Mouse (Mus musculus) midbrain, postnatal 0 days (tissue): Measurements from ENCODE around the gene Zfp354b. TPM values are rescaled to one million over a fixed set of nuclear protein-coding genes. Genes with fewer than 3 reads are reported as not detected.

ENCODE experiments used
- ATAC-seq: fragments of 200-750 bp; cut with Nextera tagmentation; 2 replicates; pipeline ENCODE4 v1.8.0; 2017; ENCODE audit warnings: moderate number of reproducible peaks, mild to moderate bottlenecking, moderate TSS enrichment, moderate library complexity; ENCODE audit not compliant: low FRiP score
- DNase-seq: peaks from one replicate; pipeline ENCODE4 v3.0.0-alpha.2; 2015; ENCODE audit warnings: low spot score
- H3K27ac ChIP-seq: fragments of 300-500 bp; sonication (generic); 2 replicates; pipeline ENCODE4 v1.5.1; 2014; ENCODE audit warnings: low read depth, mild to moderate bottlenecking, low read length, mixed read lengths
- H3K27me3 ChIP-seq: fragments of 300-500 bp; sonication (generic); 2 replicates; pipeline ENCODE4 v1.6.1; 2014; ENCODE audit warnings: low read length, control low read depth, mixed read lengths; ENCODE audit not compliant: insufficient read depth
- H3K36me3 ChIP-seq: fragments of 300-500 bp; sonication (generic); 2 replicates; pipeline ENCODE4 v1.6.1; 2014; ENCODE audit warnings: low read length, control low read depth, mixed read lengths; ENCODE audit not compliant: insufficient read depth
- H3K4me1 ChIP-seq: fragments of 300-500 bp; sonication (generic); 2 replicates; pipeline ENCODE4 v1.6.1; 2014; ENCODE audit warnings: mild to moderate bottlenecking, control low read depth, antibody characterized with exemption, low read length, mixed read lengths; ENCODE audit not compliant: insufficient read depth
- H3K4me2 ChIP-seq: fragments of 300-500 bp; sonication (generic); 2 replicates; pipeline ENCODE4 v1.6.1; 2014; ENCODE audit warnings: low read depth, mild to moderate bottlenecking, low read length, mixed read lengths; ENCODE audit not compliant: poor library complexity, severe bottlenecking
- H3K4me3 ChIP-seq: fragments of 300-500 bp; sonication (generic); 2 replicates; pipeline ENCODE4 v1.5.1; 2014; ENCODE audit warnings: low read depth, mild to moderate bottlenecking, low read length, moderate library complexity
- H3K9ac ChIP-seq: fragments of 300-500 bp; sonication (generic); replicated peaks from 2 replicates; pipeline ENCODE4 v1.6.1; 2014; ENCODE audit warnings: mild to moderate bottlenecking, low read length, moderate library complexity, mixed read lengths; ENCODE audit not compliant: poor library complexity, severe bottlenecking
- H3K9me3 ChIP-seq: fragments of 300-500 bp; sonication (generic); 2 replicates; pipeline ENCODE4 v1.6.1; 2016; ENCODE audit warnings: low read length, control low read depth
- CTCF ChIP-seq: IDR thresholded peaks from 2 replicates; pipeline ENCODE4 v1.5.1; 2016; ENCODE audit warnings: antibody characterized with exemption, mild to moderate bottlenecking
- WGBS: fragments of 180-500 bp; shearing (Covaris S2); extraction: QIAGEN DNeasy Blood & Tissue Kit; methylation state at CpG from one replicate; pipeline ENCODE4 v1.1.7; 2014; 5-methylcytosine and 5-hydroxymethylcytosine counted together
- polyA plus RNA-seq: library from polyadenylated mRNA; unstranded; fragments of >200 nt; fragmentation: Nextera tagmentation; extraction: Ambion mirVana; gene quantifications from 2 replicates; pipeline ENCODE4 v1.2.1, GENCODE M21; 2015
- total RNA-seq: library from RNA; depleted of rRNA; stranded (reverse); fragments of >200 nt; gene quantifications from 2 replicates; pipeline ENCODE4 v1.2.3, GENCODE M21; 2014

Zfp354b gene
- total and polyA plus RNA-seq, 2 experiments from 2014 or later = 2.7 to 2.8 TPM

DNA sequence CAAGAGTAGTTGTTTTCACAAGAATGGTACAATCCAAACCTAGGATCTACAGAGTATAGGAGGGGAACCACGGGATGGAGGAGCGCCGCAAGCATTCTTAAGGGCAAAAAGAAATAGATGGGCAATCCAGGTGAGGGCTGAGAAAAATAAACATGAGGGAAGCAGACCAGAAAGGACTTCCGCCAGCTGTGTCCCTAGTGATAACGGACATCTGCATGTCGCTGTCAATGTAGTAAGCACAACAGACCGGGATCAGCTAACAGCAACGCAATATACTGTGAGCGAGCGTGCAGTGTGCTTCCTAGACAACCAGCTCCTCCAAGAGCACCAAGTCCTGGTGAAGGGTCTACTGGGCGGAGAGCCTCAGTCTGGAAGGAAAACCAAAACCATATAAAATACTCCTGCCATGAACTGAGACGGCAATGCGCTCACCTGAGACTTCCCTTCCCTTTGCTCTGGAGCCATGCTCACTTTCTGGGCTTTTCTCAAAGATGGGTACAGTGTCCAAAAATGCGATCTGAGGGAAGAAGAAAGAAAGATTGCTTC lies 891 bp downstream of the Zfp354b start:
- Histone ChIP-seq H3K27ac (peak overlapping the region; percentile 84), H3K9me3 (no peaks in the 10 kb centered on the region), H3K27me3 (no peaks in the 10 kb centered on the region), H3K9ac (peak overlapping the region; percentile 66), H3K36me3 (no peaks in the 10 kb centered on the region; the same call in none of the 2 replicates), H3K4me1 (peaks cover 3% of the 10 kb centered on the region; the same call in 1 of the 2 replicates), H3K4me2 (peak overlapping the region; percentile 78), H3K4me3 (peak overlapping the region; percentile 53)
- TF ChIP-seq CTCF = no peak
- no peak for ATAC-seq
- 20% methylated on average over 14 of the region's 14 CpGs for WGBS
- DNase-seq = peak; percentile 23

DNA sequence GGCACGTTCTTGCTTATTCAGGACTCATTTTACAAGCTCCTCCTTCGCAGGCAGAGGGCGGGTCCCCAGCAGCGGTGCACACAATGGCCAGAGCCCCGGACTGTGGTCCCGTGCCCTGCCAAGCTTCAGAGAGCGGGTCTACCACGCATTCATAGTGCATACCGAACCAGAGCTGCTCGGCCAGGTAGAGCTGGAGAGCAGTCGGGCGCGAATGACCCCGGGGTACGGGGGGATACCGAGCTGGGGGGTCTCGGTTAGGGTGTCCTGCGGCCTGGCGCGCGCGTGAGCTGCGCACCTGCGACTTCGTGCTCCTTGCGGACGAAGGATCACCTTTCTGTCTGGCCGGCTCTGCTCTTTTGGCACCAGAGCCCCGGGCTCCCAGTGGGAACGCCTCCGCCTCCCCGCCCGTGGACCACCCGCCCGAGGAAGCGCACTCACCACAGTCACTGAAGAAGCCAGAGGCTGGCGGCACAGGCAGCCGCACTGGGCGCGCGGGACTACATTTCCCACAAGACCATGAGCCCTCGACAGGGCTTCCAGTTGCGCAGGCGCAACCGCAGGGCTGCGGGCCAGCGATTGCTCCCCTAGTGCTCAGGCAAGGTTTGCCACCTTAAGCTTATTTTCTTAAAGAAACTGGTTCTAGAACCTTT lies 15.6 kb downstream of the Zfp354b start, which contains the start of gene Zfp2:
Gene Zfp2 (minus strand): TSS at position 495 of the 650 bp plus-strand sequence.
- WGBS = under 1% methylated on average over 47 of the region's 47 CpGs
- H3K4me3 ChIP-seq = peak within 1 kb of the TSS; percentile 83

DNA sequence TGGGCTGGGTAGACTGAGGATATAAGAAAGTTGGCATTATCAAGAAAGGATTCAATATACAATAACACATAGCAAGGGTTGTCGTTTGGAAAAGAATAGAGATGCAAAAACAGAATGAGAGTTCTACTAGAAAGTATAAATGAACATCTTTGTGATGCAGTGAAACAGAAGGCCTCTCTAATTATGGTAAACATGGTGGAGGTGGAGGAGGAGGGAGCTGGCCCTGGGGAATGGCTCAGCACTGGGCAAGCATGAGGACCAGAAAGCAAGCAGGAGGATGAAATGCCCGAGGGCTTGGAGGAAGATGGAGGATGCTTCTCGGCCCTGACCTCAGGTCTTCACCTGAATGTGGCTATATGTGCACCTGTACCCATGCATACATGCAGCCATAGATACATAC lies 17.0 kb downstream of the Zfp354b start:
- Histone ChIP-seq H3K9ac (no peak overlapping the region), H3K27me3 (no peaks in the 10 kb centered on the region), H3K9me3 (no peaks in the 10 kb centered on the region), H3K27ac (no peak overlapping the region), H3K36me3 (peaks cover 27% of the 10 kb centered on the region), H3K4me3 (no peak overlapping the region), H3K4me2 (no peak overlapping the region), H3K4me1 (0 out of 2 replicates have a peak, but pooled peaks cover 6% of the 10 kb centered on the region)
- no peak for TF ChIP-seq CTCF
- DNase-seq = no peak
- ATAC-seq = no peak
- 93% methylated on average over 3 of the region's 3 CpGs for WGBS

More for the DNA sequence above, 15.6 kb downstream of the Zfp354b start, which contains the start of gene Zfp2:
- peak; percentile 85 for TF ChIP-seq CTCF
- peak within 1 kb of the TSS; percentile 92 for H3K27ac ChIP-seq
- ATAC-seq (peak; percentile 97), DNase-seq (peak; percentile 97)
- peaks cover 14% of the 10 kb centered on the region for H3K36me3 ChIP-seq
- peak within 1 kb of the TSS; percentile 50 for H3K4me2 ChIP-seq
- H3K4me1 ChIP-seq = 0 out of 2 replicates have a peak, but pooled peaks cover 6% of the 10 kb centered on the region
- no peaks in the 10 kb centered on the region for H3K27me3 ChIP-seq
- peak within 1 kb of the TSS; percentile 91 for H3K9ac ChIP-seq
- no peaks in the 10 kb centered on the region for H3K9me3 ChIP-seq

DNA sequence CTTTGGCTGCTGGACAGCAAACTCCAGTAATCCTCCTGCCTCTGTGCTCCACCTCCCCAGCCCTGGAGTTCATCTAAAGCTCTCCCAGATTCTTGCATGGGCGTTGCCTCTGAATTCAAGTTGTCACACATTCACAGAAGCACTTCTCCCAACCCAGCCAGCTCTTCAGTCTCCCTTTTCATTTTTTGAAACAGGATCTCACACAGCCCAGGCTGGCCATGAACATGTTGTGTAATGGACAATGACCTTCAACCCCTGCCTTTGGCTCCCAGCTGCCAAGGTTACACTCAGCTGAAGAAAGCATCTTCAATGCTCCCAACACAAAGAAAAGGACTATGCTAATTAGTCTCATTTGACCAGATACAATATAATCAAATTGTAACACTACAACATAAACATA lies 18.1 kb downstream of the Zfp354b start:
- H3K36me3 ChIP-seq = peaks cover 39% of the 10 kb centered on the region
- no peaks in the 10 kb centered on the region for H3K27me3 ChIP-seq
- H3K27ac ChIP-seq = no peak overlapping the region
- no peak overlapping the region for H3K4me3 ChIP-seq
- DNase-seq (no peak), ATAC-seq (no peak)
- H3K9me3 ChIP-seq = no peaks in the 10 kb centered on the region
- 0 out of 2 replicates have a peak, but pooled peaks cover 6% of the 10 kb centered on the region for H3K4me1 ChIP-seq
- H3K9ac ChIP-seq = no peak overlapping the region
- no peak overlapping the region for H3K4me2 ChIP-seq
- WGBS = 96% methylated on average over 1 of the region's 1 CpGs
- TF ChIP-seq CTCF = no peak

DNA sequence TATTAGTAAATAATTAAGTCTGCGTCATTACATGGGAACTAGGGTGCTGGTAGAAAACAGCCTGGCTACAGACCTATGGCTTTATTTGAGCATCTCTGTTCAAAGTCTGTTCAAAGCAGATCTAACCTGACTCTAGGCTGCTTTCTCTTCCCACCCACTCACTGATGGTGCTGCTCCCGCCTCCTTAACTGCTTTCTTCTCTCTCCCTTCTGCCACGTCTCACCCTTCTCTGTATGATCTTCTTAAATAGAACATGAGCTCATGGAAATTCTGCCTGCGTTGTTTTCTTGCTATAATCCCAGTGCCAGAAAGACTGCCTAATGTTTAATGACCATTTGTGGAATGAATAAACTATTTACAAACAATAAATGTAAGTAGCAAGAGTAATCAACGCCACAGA lies 23.3 kb downstream of the Zfp354b start:
- Histone ChIP-seq H3K4me1 (no peaks in the 10 kb centered on the region), H3K4me3 (no peak overlapping the region), H3K27ac (no peak overlapping the region), H3K36me3 (peaks cover 87% of the 10 kb centered on the region), H3K27me3 (no peaks in the 10 kb centered on the region), H3K4me2 (no peak overlapping the region), H3K9ac (no peak overlapping the region), H3K9me3 (peaks cover 26% of the 10 kb centered on the region)
- ATAC-seq (no peak), DNase-seq (no peak)
- 72% methylated on average over 5 of the region's 5 CpGs for WGBS
- TF ChIP-seq CTCF = no peak

DNA sequence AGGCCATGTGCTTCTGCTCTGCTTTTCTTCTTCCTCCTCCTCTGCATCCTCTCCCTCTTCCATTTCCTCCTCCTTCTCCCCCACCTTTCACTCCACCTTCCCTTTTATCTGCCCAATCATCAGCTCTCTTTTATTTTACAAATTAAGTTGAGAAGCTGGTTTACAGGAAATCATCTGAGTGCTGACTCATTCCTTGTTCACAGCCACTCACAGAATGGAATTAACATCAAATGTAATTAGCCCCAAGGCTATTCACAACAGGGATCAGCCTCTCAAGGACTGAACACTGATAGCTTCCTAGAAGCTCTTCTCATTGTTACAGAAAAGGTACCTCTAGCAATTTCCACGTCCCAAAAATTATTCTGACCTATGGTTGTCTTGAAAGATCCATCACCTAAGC lies 34.1 kb downstream of the Zfp354b start:
- no peak overlapping the region for H3K27ac ChIP-seq
- H3K4me1 ChIP-seq = no peaks in the 10 kb centered on the region
- no peak overlapping the region for H3K9ac ChIP-seq
- peaks cover 33% of the 10 kb centered on the region for H3K36me3 ChIP-seq
- peaks cover 41% of the 10 kb centered on the region for H3K9me3 ChIP-seq
- H3K4me3 ChIP-seq = no peak overlapping the region
- ATAC-seq = no peak
- 84% methylated on average over 1 of the region's 1 CpGs for WGBS
- TF ChIP-seq CTCF = no peak
- H3K27me3 ChIP-seq = no peaks in the 10 kb centered on the region
- DNase-seq = no peak
- H3K4me2 ChIP-seq = no peak overlapping the region
